Mouse (Mus musculus): Measurements from ENCODE around the gene Tbxa2r. TPM values are rescaled to one million over a fixed set of nuclear protein-coding genes. Genes with fewer than 3 reads are reported as not detected.

Gene Tbxa2r
- polyA plus RNA-seq, 1 experiment from 2014 or later, result 22.3 TPM

- Histone ChIP-seq H3K9ac (ENCODE audit: low read length) (no peak overlapping the region), H3K4me3 (ENCODE audit: low read depth, low read length) (no peak overlapping the region), H3K4me2 (ENCODE audit: low read length) (0 out of 2 replicates have a peak overlapping the region, but pooled peaks have one; percentile 20), H3K27ac (ENCODE audit: low read depth) (no peak overlapping the region), H3K27me3 (replicated peaks; ENCODE audit: control insufficient read depth, insufficient read depth, low read length) (peaks cover 32% of the 10 kb centered on the region), H3K4me1 (replicated peaks; ENCODE audit: control insufficient read depth, insufficient read depth, low read length) (peaks cover 18% of the 10 kb centered on the region), H3K36me3 (ENCODE audit: control insufficient read depth, insufficient read depth, low read length) (no peaks in the 10 kb centered on the region), H3K9me3 (ENCODE audit: control insufficient read depth, low read length) (no peaks in the 10 kb centered on the region)
- whole genome bisulfite sequencing, result 3% methylated on average over 7 of the region's 7 CpGs
- no peak for ATAC-seq (replicated peaks; ENCODE audit: low FRiP score, low TSS enrichment, low read depth)
- peak; percentile 79 for DNase-seq (ENCODE audit: low spot score)
Measured at GRCm38 (mm10) chr10:81289278-81289677, 39.3 kb upstream of the Tbxa2r start.

DNA sequence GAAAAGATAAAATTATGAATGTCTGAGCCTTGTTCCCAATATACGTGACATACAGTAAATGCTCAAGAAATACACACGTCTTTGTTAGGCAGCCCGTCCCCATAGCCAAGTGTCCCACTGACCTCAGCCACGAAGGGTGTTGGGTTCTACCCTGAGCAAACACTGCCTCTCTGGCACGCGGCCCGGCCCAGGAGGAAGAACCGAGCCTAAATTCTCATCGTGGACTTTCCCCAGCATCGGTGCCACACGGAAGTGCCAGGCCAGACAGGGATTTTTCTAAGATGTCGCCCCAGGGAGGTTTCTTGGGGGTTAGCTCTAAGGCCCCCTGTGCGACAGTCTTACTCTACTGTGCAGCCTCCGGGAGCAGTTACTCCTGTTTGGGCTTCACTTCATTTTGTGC is 38.7 kb upstream of the Tbxa2r start:
- no peak for DNase-seq (ENCODE audit: low spot score)
- H3K4me3 ChIP-seq (ENCODE audit: low read depth, low read length), result no peak overlapping the region
- H3K27ac ChIP-seq (ENCODE audit: low read depth), result no peak overlapping the region
- no peak for ATAC-seq (replicated peaks; ENCODE audit: low FRiP score, low TSS enrichment, low read depth)
- no peak overlapping the region for H3K9ac ChIP-seq (ENCODE audit: low read length)
- H3K9me3 ChIP-seq (ENCODE audit: control insufficient read depth, low read length), result no peaks in the 10 kb centered on the region
- H3K4me1 ChIP-seq (replicated peaks; ENCODE audit: control insufficient read depth, insufficient read depth, low read length), result peaks cover 23% of the 10 kb centered on the region
- peaks cover 27% of the 10 kb centered on the region for H3K27me3 ChIP-seq (replicated peaks; ENCODE audit: control insufficient read depth, insufficient read depth, low read length)
- no peaks in the 10 kb centered on the region for H3K36me3 ChIP-seq (ENCODE audit: control insufficient read depth, insufficient read depth, low read length)
- 59% methylated on average over 14 of the region's 14 CpGs for WGBS
- peak overlapping the region; percentile 40; the same call in 1 of the 2 replicates for H3K4me2 ChIP-seq (ENCODE audit: low read length)

DNA sequence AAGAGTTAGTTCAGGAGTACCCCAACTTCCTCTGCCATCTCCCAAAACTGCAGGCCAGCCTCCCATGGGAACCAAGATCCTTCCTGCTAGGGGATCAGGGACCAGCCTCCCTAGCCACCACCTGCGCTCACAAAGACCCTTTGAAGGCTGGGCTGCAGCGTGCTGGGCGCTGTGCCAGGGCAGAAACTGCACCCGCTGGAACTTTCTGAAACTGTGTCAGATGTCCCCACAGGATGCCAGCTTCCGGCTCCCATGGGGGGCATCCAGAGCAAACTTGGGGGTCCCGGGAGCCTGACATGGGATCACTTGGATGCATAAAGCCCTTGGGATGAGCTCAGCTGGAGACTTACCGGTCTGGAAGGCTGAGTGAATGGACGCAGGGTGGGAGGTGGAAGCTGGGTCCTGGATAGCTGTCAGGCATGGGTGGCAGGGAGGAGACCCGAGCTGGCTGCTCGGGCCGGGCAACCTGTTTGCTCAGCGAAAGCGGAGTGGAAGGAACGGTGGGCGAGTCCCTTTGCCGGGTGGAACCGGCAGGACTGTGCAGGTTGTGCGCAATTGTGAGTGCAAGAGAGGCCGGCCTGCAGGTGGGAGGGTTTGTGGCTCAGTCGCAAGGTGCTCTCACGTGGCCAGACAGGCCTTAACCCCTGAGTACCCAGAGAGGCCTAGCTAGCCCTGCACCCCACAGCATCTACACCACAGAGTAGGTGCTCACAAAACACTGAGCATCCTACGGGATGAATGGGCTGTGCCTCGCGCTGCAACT is 37.7 kb upstream of the Tbxa2r start:
- peak overlapping the region; percentile 19 for H3K4me3 ChIP-seq (ENCODE audit: low read depth, low read length)
- H3K4me1 ChIP-seq (replicated peaks; ENCODE audit: control insufficient read depth, insufficient read depth, low read length), result peaks cover 28% of the 10 kb centered on the region
- no peak for ATAC-seq (replicated peaks; ENCODE audit: low FRiP score, low TSS enrichment, low read depth)
- H3K4me2 ChIP-seq (ENCODE audit: low read length), result peak overlapping the region; percentile 40
- H3K9me3 ChIP-seq (ENCODE audit: control insufficient read depth, low read length), result no peaks in the 10 kb centered on the region
- H3K27ac ChIP-seq (ENCODE audit: low read depth), result 0 out of 2 replicates have a peak overlapping the region, but pooled peaks have one; percentile 22
- 0 out of 2 replicates have a peak overlapping the region, but pooled peaks have one; percentile 5 for H3K9ac ChIP-seq (ENCODE audit: low read length)
- WGBS, result 18% methylated on average over 24 of the region's 24 CpGs
- H3K27me3 ChIP-seq (replicated peaks; ENCODE audit: control insufficient read depth, insufficient read depth, low read length), result peaks cover 20% of the 10 kb centered on the region; the same call in 1 of the 2 replicates
- no peaks in the 10 kb centered on the region for H3K36me3 ChIP-seq (ENCODE audit: control insufficient read depth, insufficient read depth, low read length)
- no peak for DNase-seq (ENCODE audit: low spot score)

GRCm38 (mm10) chr10:81291511-81292104 is 36.9 kb upstream of the Tbxa2r start, which contains the start of gene Tjp3:
Gene Tjp3 (minus strand): TSS chr10:81291581.
- ATAC-seq (replicated peaks; ENCODE audit: low FRiP score, low TSS enrichment, low read depth) (no peak), DNase-seq (ENCODE audit: low spot score) (no peak)
- 0 out of 2 replicates have a peak within 1 kb of the TSS, but pooled peaks have one; percentile 22 for H3K27ac ChIP-seq (ENCODE audit: low read depth)
- peaks cover 20% of the 10 kb centered on the region; the same call in 1 of the 2 replicates for H3K27me3 ChIP-seq (replicated peaks; ENCODE audit: control insufficient read depth, insufficient read depth, low read length)
- H3K4me2 ChIP-seq (ENCODE audit: low read length), result peak within 1 kb of the TSS; percentile 40
- peaks cover 24% of the 10 kb centered on the region for H3K4me1 ChIP-seq (replicated peaks; ENCODE audit: control insufficient read depth, insufficient read depth, low read length)
- H3K9me3 ChIP-seq (ENCODE audit: control insufficient read depth, low read length), result no peaks in the 10 kb centered on the region
- peak within 1 kb of the TSS; percentile 19 for H3K4me3 ChIP-seq (ENCODE audit: low read depth, low read length)
- WGBS, result 69% methylated on average over 9 of the region's 9 CpGs
- 0 out of 2 replicates have a peak within 1 kb of the TSS, but pooled peaks have one; percentile 5 for H3K9ac ChIP-seq (ENCODE audit: low read length)
- no peaks in the 10 kb centered on the region for H3K36me3 ChIP-seq (ENCODE audit: control insufficient read depth, insufficient read depth, low read length)

DNA sequence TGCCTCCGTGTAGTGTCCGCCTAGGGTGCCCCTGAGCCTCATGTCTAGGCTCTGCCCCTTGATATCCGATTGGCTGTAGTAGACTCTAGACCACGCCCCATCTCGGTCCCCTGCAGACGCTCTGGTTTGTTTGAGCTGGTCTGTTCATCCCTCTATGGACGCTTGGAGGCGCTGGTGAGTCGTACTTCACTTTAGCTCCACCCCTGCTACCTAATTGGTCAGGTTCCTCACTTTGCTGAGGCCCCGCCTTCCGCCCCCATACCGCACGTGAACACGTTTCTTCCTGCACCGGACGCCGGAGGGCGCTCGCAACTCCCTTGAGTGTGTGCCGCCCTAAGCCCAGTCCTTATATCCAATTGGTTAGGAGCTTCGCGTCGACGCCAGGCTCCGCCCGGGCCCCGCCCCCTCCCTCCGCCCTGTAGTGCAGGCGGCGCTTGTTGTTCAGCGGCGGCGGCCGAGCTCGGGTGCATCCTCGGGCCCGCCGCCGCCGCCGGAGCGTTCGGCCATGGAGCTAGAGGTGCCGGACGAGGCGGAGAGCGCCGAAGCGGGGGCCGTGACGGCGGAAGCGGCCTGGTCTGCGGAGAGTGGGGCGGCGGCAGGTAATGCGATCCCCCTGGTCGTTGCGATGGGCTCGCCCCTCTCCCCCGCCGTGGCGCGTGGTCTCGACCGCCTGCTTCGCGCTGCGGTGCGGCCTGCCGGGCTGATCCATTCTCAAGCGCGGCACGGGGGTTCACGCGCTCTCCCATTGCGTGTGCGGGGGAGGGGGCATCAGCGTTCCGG is 35.8 kb upstream of the Tbxa2r start, which contains the start of gene Pip5k1c:
TSS of gene Pip5k1c (plus strand) at position 410 of the 780 bp plus-strand sequence.
- peak within 1 kb of the TSS; percentile 83 for H3K9ac ChIP-seq (ENCODE audit: low read length)
- H3K9me3 ChIP-seq (ENCODE audit: control insufficient read depth, low read length), result no peaks in the 10 kb centered on the region
- peak; percentile 90 for ATAC-seq (replicated peaks; ENCODE audit: low FRiP score, low TSS enrichment, low read depth)
- WGBS, result under 1% methylated on average over 80 of the region's 80 CpGs
- peaks cover 27% of the 10 kb centered on the region for H3K4me1 ChIP-seq (replicated peaks; ENCODE audit: control insufficient read depth, insufficient read depth, low read length)
- H3K4me2 ChIP-seq (ENCODE audit: low read length), result peak within 1 kb of the TSS; percentile 99
- peak within 1 kb of the TSS; percentile 90 for H3K4me3 ChIP-seq (ENCODE audit: low read depth, low read length)
- peak; percentile 99 for DNase-seq (ENCODE audit: low spot score)
- peaks cover 20% of the 10 kb centered on the region; the same call in 1 of the 2 replicates for H3K27me3 ChIP-seq (replicated peaks; ENCODE audit: control insufficient read depth, insufficient read depth, low read length)
- peak within 1 kb of the TSS; percentile 81 for H3K27ac ChIP-seq (ENCODE audit: low read depth)
- H3K36me3 ChIP-seq (ENCODE audit: control insufficient read depth, insufficient read depth, low read length), result no peaks in the 10 kb centered on the region

DNA sequence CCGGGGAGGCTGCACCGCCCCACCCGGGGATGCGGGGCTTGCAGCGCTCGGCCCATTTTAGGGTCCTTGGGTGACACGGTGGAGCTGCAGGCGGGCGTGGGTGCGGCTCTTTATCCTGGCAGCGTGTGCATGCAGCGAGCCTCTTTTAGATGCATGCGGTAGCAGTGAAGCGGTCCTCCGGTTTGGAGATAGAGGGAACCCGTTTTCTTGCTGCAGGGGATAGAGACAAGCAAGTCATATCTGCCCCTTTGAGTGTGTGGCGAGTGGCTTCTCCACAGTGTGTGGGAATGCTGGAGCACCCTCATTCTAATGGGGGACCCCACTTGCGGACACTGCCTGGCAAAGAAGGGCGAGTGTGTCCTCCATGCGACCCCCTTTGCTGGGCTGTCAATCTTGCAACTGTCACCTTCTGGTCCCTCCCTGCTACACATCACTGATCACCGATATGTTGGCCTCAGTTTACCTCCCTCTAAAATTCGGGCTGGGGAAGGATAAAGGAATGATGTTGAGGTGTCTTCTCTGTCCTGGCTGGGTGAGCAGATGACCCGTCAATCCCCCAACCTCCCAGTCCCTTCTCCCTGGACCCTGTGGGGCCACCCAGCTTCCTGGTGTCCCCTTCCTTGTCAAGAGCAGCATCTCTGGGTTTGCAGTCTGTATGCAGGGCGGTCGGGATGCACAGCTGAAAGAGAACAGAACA is 35.0 kb upstream of the Tbxa2r start:
- Histone ChIP-seq H3K27me3 (replicated peaks; ENCODE audit: control insufficient read depth, insufficient read depth, low read length) (peaks cover 20% of the 10 kb centered on the region; the same call in 1 of the 2 replicates), H3K4me1 (replicated peaks; ENCODE audit: control insufficient read depth, insufficient read depth, low read length) (peaks cover 30% of the 10 kb centered on the region), H3K4me3 (ENCODE audit: low read depth, low read length) (peak overlapping the region; percentile 90), H3K27ac (ENCODE audit: low read depth) (peak overlapping the region; percentile 81), H3K4me2 (ENCODE audit: low read length) (peak overlapping the region; percentile 99), H3K9ac (ENCODE audit: low read length) (peak overlapping the region; percentile 83), H3K36me3 (ENCODE audit: control insufficient read depth, insufficient read depth, low read length) (no peaks in the 10 kb centered on the region), H3K9me3 (ENCODE audit: control insufficient read depth, low read length) (no peaks in the 10 kb centered on the region)
- DNase-seq (ENCODE audit: low spot score), result no peak
- WGBS, result 2% methylated on average over 25 of the region's 25 CpGs
- no peak for ATAC-seq (replicated peaks; ENCODE audit: low FRiP score, low TSS enrichment, low read depth)

DNA sequence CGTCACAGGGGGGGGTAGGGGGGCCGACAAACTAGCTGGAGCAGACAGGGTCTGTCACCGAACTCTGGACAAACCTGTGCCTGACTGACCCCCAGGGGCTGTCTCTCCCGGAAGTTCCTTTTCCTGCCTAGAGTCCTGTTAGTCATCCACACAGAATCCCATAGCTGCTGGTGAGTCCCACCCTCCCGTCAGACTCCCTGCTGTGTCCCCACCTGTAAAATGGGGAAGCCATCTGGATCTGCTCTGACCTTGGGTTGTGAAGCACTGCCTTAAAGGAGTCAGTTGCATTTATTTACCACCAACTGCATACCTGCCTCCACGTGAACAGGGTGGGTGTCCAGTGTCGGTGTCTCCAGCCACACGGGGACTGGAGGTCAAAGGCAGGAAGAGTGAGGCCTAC is 34.1 kb upstream of the Tbxa2r start:
- peak overlapping the region; percentile 83 for H3K9ac ChIP-seq (ENCODE audit: low read length)
- no peaks in the 10 kb centered on the region for H3K9me3 ChIP-seq (ENCODE audit: control insufficient read depth, low read length)
- H3K4me2 ChIP-seq (ENCODE audit: low read length), result peak overlapping the region; percentile 99
- DNase-seq (ENCODE audit: low spot score) (no peak), ATAC-seq (replicated peaks; ENCODE audit: low FRiP score, low TSS enrichment, low read depth) (no peak)
- peaks cover 20% of the 10 kb centered on the region; the same call in 1 of the 2 replicates for H3K27me3 ChIP-seq (replicated peaks; ENCODE audit: control insufficient read depth, insufficient read depth, low read length)
- peak overlapping the region; percentile 90; the same call in 1 of the 2 replicates for H3K4me3 ChIP-seq (ENCODE audit: low read depth, low read length)
- H3K36me3 ChIP-seq (ENCODE audit: control insufficient read depth, insufficient read depth, low read length), result no peaks in the 10 kb centered on the region
- no peak overlapping the region for H3K27ac ChIP-seq (ENCODE audit: low read depth)
- WGBS, result 45% methylated on average over 8 of the region's 8 CpGs
- peaks cover 36% of the 10 kb centered on the region for H3K4me1 ChIP-seq (replicated peaks; ENCODE audit: control insufficient read depth, insufficient read depth, low read length)
